Mouse (Mus musculus) 416B (cell line): Measurements from ENCODE around the gene Eif2ak1.
A peak's percentile ranks its signal among the peaks of the same experiment; 100 is the strongest.

Source experiments
- DNase-seq: peaks from one replicate; pipeline ENCODE4 v3.0.0; 2011; ENCODE audit warnings: low read depth

Gene Eif2ak1

GRCm38 (mm10) chr5:143902111-143902510 is 84.5 kb downstream of the Eif2ak1 start:
- no peak for DNase-seq

- DNase-seq = no peak
Observed at GRCm38 (mm10) chr5:143903813-143904212, 86.2 kb downstream of the Eif2ak1 start.

GRCm38 (mm10) chr5:143906429-143906828 is 88.8 kb downstream of the Eif2ak1 start:
- DNase-seq = peak; percentile 33

GRCm38 (mm10) chr5:143908926-143909325 is 91.3 kb downstream of the Eif2ak1 start:
- no peak for DNase-seq

GRCm38 (mm10) chr5:143909417-143910400 is 92.1 kb downstream of the Eif2ak1 start, which contains the start of the genes Aimp2 and Pms2:
Aimp2 (minus strand) TSS chr5:143909847.
Pms2 (plus strand) TSS chr5:143909964.
- peak; percentile 99 for DNase-seq

GRCm38 (mm10) chr5:143916221-143916620 is 98.6 kb downstream of the Eif2ak1 start:
- DNase-seq = no peak

- DNase-seq = peak; percentile 82
Observed at GRCm38 (mm10) chr5:143917418-143917817, 99.8 kb downstream of the Eif2ak1 start.

- no peak for DNase-seq
Observed at GRCm38 (mm10) chr5:143918120-143918519, 100.5 kb downstream of the Eif2ak1 start.

GRCm38 (mm10) chr5:143924781-143925452 is 107.3 kb downstream of the Eif2ak1 start:
- DNase-seq = no peak

- no peak for DNase-seq
Observed at GRCm38 (mm10) chr5:143927875-143928274, 110.3 kb downstream of the Eif2ak1 start, which contains the start of gene Gm42421. Gm42421 (plus strand) TSS chr5:143928175.

GRCm38 (mm10) chr5:143929291-143929690 is 111.7 kb downstream of the Eif2ak1 start:
- no peak for DNase-seq

- DNase-seq = no peak
Observed at GRCm38 (mm10) chr5:143930656-143931055, 113.1 kb downstream of the Eif2ak1 start.

- DNase-seq = no peak
Observed at GRCm38 (mm10) chr5:143931863-143932580, 114.4 kb downstream of the Eif2ak1 start.

GRCm38 (mm10) chr5:143932831-143933230 is 115.2 kb downstream of the Eif2ak1 start, which contains the start of gene Rsph10b:
Rsph10b (plus strand) TSS chr5:143933035.
- no peak for DNase-seq

- no peak for DNase-seq
Observed at GRCm38 (mm10) chr5:143933414-143933813, 115.8 kb downstream of the Eif2ak1 start.

- DNase-seq = peak; percentile 53
Observed at GRCm38 (mm10) chr5:143933875-143934274, 116.3 kb downstream of the Eif2ak1 start.

- no peak for DNase-seq
Observed at GRCm38 (mm10) chr5:143936156-143936555, 118.6 kb downstream of the Eif2ak1 start.

GRCm38 (mm10) chr5:143941588-143941987 is 124.0 kb downstream of the Eif2ak1 start:
- DNase-seq = no peak

- DNase-seq = no peak
Observed at GRCm38 (mm10) chr5:143943231-143944125, 125.9 kb downstream of the Eif2ak1 start.

- DNase-seq = no peak
Observed at GRCm38 (mm10) chr5:143948361-143948760, 130.8 kb downstream of the Eif2ak1 start.

GRCm38 (mm10) chr5:143950016-143950415 is 132.4 kb downstream of the Eif2ak1 start:
- no peak for DNase-seq
